Mouse (Mus musculus): ENCODE results near the gene Fign. TPM values are rescaled to one million over a fixed set of nuclear protein-coding genes. Genes with fewer than 3 reads are reported as not detected.

The Fign gene
- total RNA-seq (2015; ENCODE audit: low replicate concordance) (not detected in 2 replicates), total RNA-seq (2017; ENCODE audit: low replicate concordance) (not detected in 2 replicates)

GRCm38 (mm10) chr2:64097937-64098617 lies at the start of gene Fign:
Fign (minus strand) TSS chr2:64098038.
- no peak for ATAC-seq (replicated peaks; ENCODE audit: low FRiP score, poor library complexity, severe bottlenecking)

- ATAC-seq (replicated peaks; ENCODE audit: low FRiP score, poor library complexity, severe bottlenecking) = no peak
Observed at GRCm38 (mm10) chr2:64133597-64133996, 35.8 kb upstream of the Fign start.

- no peak for ATAC-seq (replicated peaks; ENCODE audit: low FRiP score, poor library complexity, severe bottlenecking)
Observed at GRCm38 (mm10) chr2:64120495-64120894, 22.7 kb upstream of the Fign start.

- no peak for ATAC-seq (replicated peaks; ENCODE audit: low FRiP score, poor library complexity, severe bottlenecking)
Observed at GRCm38 (mm10) chr2:64116613-64117012, 18.8 kb upstream of the Fign start.

GRCm38 (mm10) chr2:64111133-64111532 lies 13.3 kb upstream of the Fign start:
- ATAC-seq (replicated peaks; ENCODE audit: low FRiP score, poor library complexity, severe bottlenecking) = no peak

GRCm38 (mm10) chr2:64109860-64110259 lies 12.0 kb upstream of the Fign start:
- ATAC-seq (replicated peaks; ENCODE audit: low FRiP score, poor library complexity, severe bottlenecking) = no peak

GRCm38 (mm10) chr2:64108040-64108439 lies 10.2 kb upstream of the Fign start:
- no peak for ATAC-seq (replicated peaks; ENCODE audit: low FRiP score, poor library complexity, severe bottlenecking)

- ATAC-seq (replicated peaks; ENCODE audit: low FRiP score, poor library complexity, severe bottlenecking) = no peak
Observed at GRCm38 (mm10) chr2:64098618-64099320, 931 bp upstream of the Fign start.

GRCm38 (mm10) chr2:64096721-64097411 lies 972 bp downstream of the Fign start:
- ATAC-seq (replicated peaks; ENCODE audit: low FRiP score, poor library complexity, severe bottlenecking) = no peak

- ATAC-seq (replicated peaks; ENCODE audit: low FRiP score, poor library complexity, severe bottlenecking) = no peak
Observed at GRCm38 (mm10) chr2:64096176-64096575, 1.7 kb downstream of the Fign start.

GRCm38 (mm10) chr2:64095561-64095960 lies 2.3 kb downstream of the Fign start:
- ATAC-seq (replicated peaks; ENCODE audit: low FRiP score, poor library complexity, severe bottlenecking) = no peak

- ATAC-seq (replicated peaks; ENCODE audit: low FRiP score, poor library complexity, severe bottlenecking) = no peak
Observed at GRCm38 (mm10) chr2:64093087-64093486, 4.8 kb downstream of the Fign start.

- ATAC-seq (replicated peaks; ENCODE audit: low FRiP score, poor library complexity, severe bottlenecking) = no peak
Observed at GRCm38 (mm10) chr2:64083853-64084427, 13.9 kb downstream of the Fign start.

- ATAC-seq (replicated peaks; ENCODE audit: low FRiP score, poor library complexity, severe bottlenecking) = no peak
Observed at GRCm38 (mm10) chr2:64079765-64080164, 18.1 kb downstream of the Fign start.

- ATAC-seq (replicated peaks; ENCODE audit: low FRiP score, poor library complexity, severe bottlenecking) = no peak
Observed at GRCm38 (mm10) chr2:64078551-64078950, 19.3 kb downstream of the Fign start.

GRCm38 (mm10) chr2:64077846-64078245 lies 20.0 kb downstream of the Fign start:
- no peak for ATAC-seq (replicated peaks; ENCODE audit: low FRiP score, poor library complexity, severe bottlenecking)

- no peak for ATAC-seq (replicated peaks; ENCODE audit: low FRiP score, poor library complexity, severe bottlenecking)
Observed at GRCm38 (mm10) chr2:64075873-64076272, 22.0 kb downstream of the Fign start.

GRCm38 (mm10) chr2:64074602-64075389 lies 23.0 kb downstream of the Fign start:
- ATAC-seq (replicated peaks; ENCODE audit: low FRiP score, poor library complexity, severe bottlenecking) = no peak

GRCm38 (mm10) chr2:64072158-64072557 lies 25.7 kb downstream of the Fign start:
- ATAC-seq (replicated peaks; ENCODE audit: low FRiP score, poor library complexity, severe bottlenecking) = no peak

Measured in erythroid progenitor cell, adult 5-6 weeks (primary cell).